Mouse (Mus musculus) stomach, embryonic 15.5 days (tissue): ENCODE measurements around the gene Ylpm1. TPM values are rescaled to one million over a fixed set of nuclear protein-coding genes. Genes with fewer than 3 reads are reported as not detected.
A peak's percentile ranks its signal among the peaks of the same experiment; 100 is the strongest.

Experiments used
- ATAC-seq: fragments of 200-750 bp; cut with Nextera tagmentation; 2 replicates; pipeline ENCODE4 v1.8.0; 2017; ENCODE audit warnings: low read depth, moderate number of reproducible peaks, moderate TSS enrichment; ENCODE audit not compliant: insufficient read depth, low FRiP score
- H3K27ac ChIP-seq: fragments of 300-500 bp; sonication (generic); 2 replicates; pipeline ENCODE4 v1.5.1; 2015; ENCODE audit warnings: mild to moderate bottlenecking, inconsistent platforms
- H3K27me3 ChIP-seq: fragments of 300-500 bp; sonication (generic); replicated peaks from 2 replicates; pipeline ENCODE4 v1.6.1; 2015; ENCODE audit warnings: inconsistent platforms
- H3K36me3 ChIP-seq: fragments of 300-500 bp; sonication (generic); 2 replicates; pipeline ENCODE4 v1.6.1; 2015; ENCODE audit warnings: inconsistent platforms
- H3K4me1 ChIP-seq: fragments of 300-500 bp; sonication (generic); 2 replicates; pipeline ENCODE4 v1.6.1; 2015; ENCODE audit warnings: inconsistent platforms
- H3K4me2 ChIP-seq: fragments of 300-500 bp; sonication (generic); 2 replicates; pipeline ENCODE4 v1.6.1; 2015; ENCODE audit warnings: mild to moderate bottlenecking, inconsistent platforms
- H3K4me3 ChIP-seq: fragments of 300-500 bp; sonication (generic); replicated peaks from 2 replicates; pipeline ENCODE4 v1.5.1; 2015; ENCODE audit warnings: inconsistent platforms
- H3K9ac ChIP-seq: fragments of 300-500 bp; sonication (generic); 2 replicates; pipeline ENCODE4 v1.6.1; 2015; ENCODE audit warnings: inconsistent platforms
- H3K9me3 ChIP-seq: fragments of 300-500 bp; sonication (generic); 2 replicates; pipeline ENCODE4 v1.6.1; 2016; ENCODE audit warnings: inconsistent platforms
- WGBS: fragments of 180-500 bp; shearing (Covaris S2); methylation state at CpG from one replicate; pipeline ENCODE4 v1.1.7; 2015; 5-methylcytosine and 5-hydroxymethylcytosine counted together
- polyA plus RNA-seq: library from polyadenylated mRNA; unstranded; fragments of >200 nt; fragmentation: Nextera tagmentation; extraction: Ambion mirVana; gene quantifications from 2 replicates; pipeline ENCODE4 v1.2.1, GENCODE M21; 2015

The Ylpm1 gene
- polyA plus RNA-seq, 1 experiment from 2014 or later = 26.1 TPM

DNA sequence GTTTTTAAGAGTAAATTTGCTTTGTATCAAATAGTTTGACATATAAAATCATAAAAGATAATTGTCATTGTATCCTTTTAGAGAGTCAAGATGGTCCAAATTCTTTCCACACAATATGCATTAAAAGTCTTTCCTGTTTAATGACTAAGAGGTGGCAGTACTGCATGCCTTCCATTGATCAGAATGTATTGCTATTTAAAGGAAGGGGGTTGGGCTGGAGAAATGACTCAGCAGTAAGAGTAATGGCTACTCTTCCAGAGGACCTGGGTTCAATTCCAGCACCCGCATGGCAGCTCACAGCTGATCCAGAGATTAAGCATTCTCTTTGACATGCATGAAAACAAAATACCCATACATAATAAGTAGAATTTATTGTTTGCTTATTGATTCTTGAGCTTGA lies 25.9 kb downstream of the Ylpm1 start:
- H3K4me1 ChIP-seq = no peaks in the 10 kb centered on the region
- no peak for ATAC-seq
- no peak overlapping the region for H3K9ac ChIP-seq
- H3K4me3 ChIP-seq = no peak overlapping the region
- H3K4me2 ChIP-seq = no peak overlapping the region
- no peak overlapping the region for H3K27ac ChIP-seq
- 91% methylated on average over 1 of the region's 1 CpGs for WGBS
- H3K9me3 ChIP-seq = no peaks in the 10 kb centered on the region
- H3K36me3 ChIP-seq = no peaks in the 10 kb centered on the region
- H3K27me3 ChIP-seq = no peaks in the 10 kb centered on the region

DNA sequence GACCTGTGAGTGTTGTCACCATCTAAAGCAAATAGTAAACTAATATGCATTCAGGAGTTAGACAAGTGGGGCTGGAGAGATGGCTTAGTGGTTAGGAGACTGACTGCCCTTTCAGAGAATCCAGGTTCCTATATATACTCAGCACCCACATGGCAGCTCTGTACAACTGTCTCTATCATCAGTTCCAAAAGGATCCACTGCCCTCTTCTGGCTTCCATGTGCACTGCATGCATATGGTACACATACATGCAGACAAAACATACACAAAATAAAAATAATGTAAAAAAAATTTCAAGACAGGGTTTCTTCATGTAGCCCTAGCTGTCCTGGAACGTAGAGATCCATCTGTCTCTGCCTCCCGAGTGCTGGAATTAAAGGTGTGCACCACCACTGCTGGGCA lies 36.6 kb downstream of the Ylpm1 start:
- no peak for ATAC-seq
- Histone ChIP-seq H3K27me3 (no peaks in the 10 kb centered on the region), H3K9me3 (no peaks in the 10 kb centered on the region), H3K4me2 (no peak overlapping the region), H3K27ac (no peak overlapping the region), H3K36me3 (peaks cover 26% of the 10 kb centered on the region), H3K9ac (no peak overlapping the region), H3K4me3 (no peak overlapping the region), H3K4me1 (no peaks in the 10 kb centered on the region)
- WGBS = 92% methylated on average over 2 of the region's 2 CpGs

DNA sequence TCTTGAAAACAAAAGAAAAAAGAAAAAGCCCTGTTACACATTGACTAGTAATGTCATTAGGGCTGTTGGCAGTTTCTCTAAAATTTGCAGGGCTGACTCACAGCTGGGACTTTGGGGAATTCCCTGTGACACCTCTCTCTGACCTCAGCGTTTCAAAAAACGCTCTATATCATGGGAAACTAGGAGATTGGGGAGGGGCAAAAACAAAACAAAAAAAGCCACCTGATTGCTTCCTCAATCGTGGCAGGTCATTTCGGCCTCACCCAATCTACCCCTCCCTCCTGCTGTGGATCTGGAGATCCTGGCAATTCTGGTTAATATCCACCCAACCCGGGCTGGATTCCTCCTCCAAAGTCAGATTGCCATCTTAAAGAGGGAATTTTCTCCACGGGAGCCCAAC lies 55.1 kb downstream of the Ylpm1 start:
- no peak for ATAC-seq
- no peak overlapping the region for H3K9ac ChIP-seq
- H3K36me3 ChIP-seq = peaks cover 27% of the 10 kb centered on the region
- H3K27me3 ChIP-seq = no peaks in the 10 kb centered on the region
- no peak overlapping the region for H3K27ac ChIP-seq
- 58% methylated on average over 6 of the region's 6 CpGs for WGBS
- no peak overlapping the region for H3K4me2 ChIP-seq
- no peak overlapping the region for H3K4me3 ChIP-seq
- H3K9me3 ChIP-seq = no peaks in the 10 kb centered on the region
- H3K4me1 ChIP-seq = no peaks in the 10 kb centered on the region

DNA sequence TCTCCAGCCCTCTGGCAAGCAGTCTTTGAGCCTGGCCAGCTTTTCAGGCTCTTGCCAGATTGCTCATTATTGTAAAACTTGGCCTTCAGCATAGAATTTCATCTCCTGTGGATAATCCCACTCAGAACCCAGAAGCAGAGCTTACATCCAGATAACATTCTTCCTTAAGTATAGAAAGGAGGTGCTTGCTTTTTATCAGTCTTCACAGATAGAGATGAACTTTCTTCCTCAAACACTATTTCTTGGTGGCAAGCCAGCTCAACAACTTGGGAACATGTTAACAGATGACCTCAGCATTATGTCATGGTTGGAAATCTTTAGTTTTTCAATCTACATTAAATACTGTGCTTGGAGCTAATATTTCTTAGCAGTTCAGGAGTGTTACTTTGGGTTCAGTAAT lies 74.9 kb downstream of the Ylpm1 start:
- H3K4me3 ChIP-seq = no peak overlapping the region
- no peak overlapping the region for H3K27ac ChIP-seq
- ATAC-seq = no peak
- H3K4me1 ChIP-seq = no peaks in the 10 kb centered on the region
- H3K9ac ChIP-seq = no peak overlapping the region
- no peaks in the 10 kb centered on the region for H3K9me3 ChIP-seq
- no peak overlapping the region for H3K4me2 ChIP-seq
- peaks cover 21% of the 10 kb centered on the region; the same call in 1 of the 2 replicates for H3K36me3 ChIP-seq
- no peaks in the 10 kb centered on the region for H3K27me3 ChIP-seq

DNA sequence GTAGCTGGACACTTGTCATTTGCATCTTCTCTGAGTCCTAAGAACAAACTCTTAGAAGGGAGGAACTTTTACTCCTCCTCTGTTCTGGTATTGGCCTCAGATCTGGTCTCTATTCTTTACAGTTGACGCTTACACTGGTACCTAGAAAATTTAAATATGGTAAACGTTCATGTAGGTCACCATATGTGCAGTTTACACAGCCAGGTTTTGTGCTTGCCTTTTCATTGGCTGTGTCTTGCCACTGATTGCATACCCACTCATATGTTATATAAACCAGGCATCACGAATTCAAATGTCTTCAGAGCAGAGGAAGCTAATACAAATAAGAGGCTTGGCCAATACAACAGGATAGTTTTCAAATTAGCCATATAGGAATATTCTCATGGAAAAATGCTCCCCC lies 81.0 kb downstream of the Ylpm1 start:
- WGBS = 84% methylated on average over 3 of the region's 3 CpGs
- no peak overlapping the region for H3K4me2 ChIP-seq
- no peak overlapping the region for H3K4me3 ChIP-seq
- no peak for ATAC-seq
- no peaks in the 10 kb centered on the region for H3K4me1 ChIP-seq
- H3K9me3 ChIP-seq = no peaks in the 10 kb centered on the region
- H3K27me3 ChIP-seq = no peaks in the 10 kb centered on the region
- H3K27ac ChIP-seq = no peak overlapping the region
- 0 out of 2 replicates have a peak, but pooled peaks cover 9% of the 10 kb centered on the region for H3K36me3 ChIP-seq
- H3K9ac ChIP-seq = no peak overlapping the region

DNA sequence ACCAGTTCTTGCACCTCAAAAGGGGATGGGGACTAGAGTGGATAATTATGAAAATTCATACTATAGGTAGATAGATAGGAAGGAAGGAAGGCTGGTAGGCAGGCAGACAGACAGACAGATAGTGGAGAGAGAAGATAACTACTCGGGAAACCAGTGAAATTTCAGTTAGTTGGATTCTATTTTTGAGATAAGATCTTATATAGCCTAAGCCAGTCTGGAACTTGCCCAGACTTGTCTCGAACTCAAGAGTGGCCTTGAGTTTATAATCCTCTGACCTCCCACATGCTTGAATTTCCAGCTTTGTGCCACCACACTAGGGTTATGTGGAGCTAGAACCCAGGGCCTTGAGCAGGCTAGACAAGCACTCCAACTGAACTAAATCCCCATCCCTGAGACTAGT lies 88.1 kb downstream of the Ylpm1 start:
- Histone ChIP-seq H3K9me3 (no peaks in the 10 kb centered on the region), H3K4me2 (no peak overlapping the region), H3K27ac (no peak overlapping the region), H3K27me3 (no peaks in the 10 kb centered on the region), H3K9ac (no peak overlapping the region), H3K4me3 (no peak overlapping the region), H3K36me3 (peaks cover 12% of the 10 kb centered on the region; the same call in 1 of the 2 replicates), H3K4me1 (no peaks in the 10 kb centered on the region)
- ATAC-seq = no peak
- 78% methylated on average over 2 of the region's 2 CpGs for WGBS

DNA sequence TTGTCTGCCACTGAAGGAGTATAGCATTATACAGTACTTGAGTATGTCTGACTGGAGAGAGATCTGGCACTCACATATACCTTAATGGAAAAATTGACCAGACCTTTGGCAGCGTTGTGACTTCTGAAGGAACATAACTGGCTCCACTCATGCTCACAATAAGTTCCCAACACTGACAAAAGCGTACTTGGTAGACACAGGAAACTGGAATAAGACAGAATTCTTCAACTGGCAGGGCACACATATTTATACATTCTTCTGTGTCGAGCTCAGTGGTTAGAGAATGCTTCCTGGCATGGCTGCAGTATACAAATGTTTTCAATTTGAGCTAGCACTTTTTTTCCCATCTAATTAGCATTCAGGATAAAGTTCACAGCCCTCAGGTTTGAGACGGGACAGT lies 88.8 kb downstream of the Ylpm1 start:
- Histone ChIP-seq H3K27ac (no peak overlapping the region), H3K9ac (no peak overlapping the region), H3K4me3 (no peak overlapping the region), H3K27me3 (no peaks in the 10 kb centered on the region), H3K4me2 (no peak overlapping the region), H3K9me3 (no peaks in the 10 kb centered on the region), H3K4me1 (no peaks in the 10 kb centered on the region), H3K36me3 (peaks cover 12% of the 10 kb centered on the region; the same call in 1 of the 2 replicates)
- no peak for ATAC-seq
- 88% methylated on average over 4 of the region's 4 CpGs for WGBS

DNA sequence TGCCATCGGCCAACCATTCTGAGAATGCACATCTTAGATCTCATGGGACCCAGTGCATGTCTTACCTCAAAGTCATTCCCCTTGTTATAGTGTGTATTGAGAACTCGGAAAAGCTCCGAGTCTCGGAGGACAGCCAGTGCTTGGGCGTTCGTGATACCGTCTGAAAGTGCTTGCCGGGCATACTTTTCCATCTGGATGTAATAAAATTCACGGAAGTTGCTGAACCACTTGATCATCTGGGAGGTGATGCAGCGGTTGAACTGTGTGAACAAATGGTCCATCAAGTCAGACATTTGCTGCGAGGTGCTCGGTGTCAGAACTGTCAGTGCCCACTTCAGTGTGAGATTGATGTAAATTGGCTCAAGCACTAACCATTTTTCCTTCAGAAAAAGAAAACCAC lies 91.7 kb downstream of the Ylpm1 start:
- H3K27me3 ChIP-seq = no peaks in the 10 kb centered on the region
- H3K36me3 ChIP-seq = peaks cover 12% of the 10 kb centered on the region; the same call in 1 of the 2 replicates
- H3K27ac ChIP-seq = no peak overlapping the region
- no peak for ATAC-seq
- H3K9me3 ChIP-seq = no peaks in the 10 kb centered on the region
- H3K4me1 ChIP-seq = no peaks in the 10 kb centered on the region
- H3K4me2 ChIP-seq = no peak overlapping the region
- WGBS = 92% methylated on average over 12 of the region's 12 CpGs
- H3K4me3 ChIP-seq = no peak overlapping the region
- no peak overlapping the region for H3K9ac ChIP-seq

DNA sequence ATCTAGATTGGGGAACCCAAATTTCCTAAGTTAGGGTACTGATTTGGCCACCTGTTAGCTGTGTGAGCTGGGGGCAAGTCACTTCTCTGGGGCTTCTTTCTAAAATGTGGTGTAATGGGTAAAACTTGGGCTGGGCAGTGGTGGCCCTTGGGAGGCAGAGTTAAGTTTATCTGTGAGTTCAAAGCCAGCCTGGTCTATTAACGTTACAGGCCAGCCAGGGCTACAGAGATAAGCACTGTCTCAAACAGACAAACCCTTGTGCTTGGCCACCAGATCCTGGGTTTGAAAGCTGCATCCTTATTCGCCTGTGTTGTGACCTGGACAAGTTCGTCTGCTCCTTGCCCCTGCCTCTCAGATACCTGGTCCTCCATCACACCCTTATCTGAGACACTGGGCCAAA lies 95.1 kb downstream of the Ylpm1 start:
- no peak for ATAC-seq
- WGBS = 78% methylated on average over 3 of the region's 3 CpGs

DNA sequence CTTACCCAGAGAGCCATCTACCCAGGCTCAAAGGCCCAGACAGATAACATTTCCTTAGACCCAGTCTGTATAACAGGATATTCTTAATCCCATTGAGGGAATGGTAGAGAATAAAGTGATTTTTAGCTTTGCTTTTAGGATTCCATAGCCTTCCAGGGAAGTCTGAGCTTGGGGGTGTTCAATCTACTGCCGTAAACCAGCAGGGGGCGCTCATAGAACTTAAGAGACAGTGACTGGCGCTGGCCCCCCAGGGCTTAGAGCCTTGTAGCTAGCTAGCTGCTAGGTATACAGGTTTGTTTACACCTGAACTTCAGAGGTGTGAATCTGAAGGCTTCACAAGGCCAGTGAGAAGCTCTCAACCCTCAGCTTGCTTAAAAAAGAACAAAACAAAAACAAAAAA lies 96.1 kb downstream of the Ylpm1 start:
- no peak for ATAC-seq
- no peak overlapping the region for H3K4me2 ChIP-seq
- no peaks in the 10 kb centered on the region for H3K27me3 ChIP-seq
- H3K4me3 ChIP-seq = no peak overlapping the region
- no peak overlapping the region for H3K9ac ChIP-seq
- H3K9me3 ChIP-seq = no peaks in the 10 kb centered on the region
- H3K27ac ChIP-seq = no peak overlapping the region
- 2% methylated on average over 3 of the region's 3 CpGs for WGBS
- H3K4me1 ChIP-seq = 0 out of 2 replicates have a peak, but pooled peaks cover 3% of the 10 kb centered on the region
- H3K36me3 ChIP-seq = peaks cover 12% of the 10 kb centered on the region; the same call in 1 of the 2 replicates

More for the DNA sequence above, 95.1 kb downstream of the Ylpm1 start:
- H3K4me2 ChIP-seq = no peak overlapping the region
- H3K9ac ChIP-seq = no peak overlapping the region
- 0 out of 2 replicates have a peak, but pooled peaks cover 3% of the 10 kb centered on the region for H3K4me1 ChIP-seq
- no peaks in the 10 kb centered on the region for H3K9me3 ChIP-seq
- no peaks in the 10 kb centered on the region for H3K27me3 ChIP-seq
- no peak overlapping the region for H3K27ac ChIP-seq
- peaks cover 12% of the 10 kb centered on the region; the same call in 1 of the 2 replicates for H3K36me3 ChIP-seq
- H3K4me3 ChIP-seq = no peak overlapping the region

DNA sequence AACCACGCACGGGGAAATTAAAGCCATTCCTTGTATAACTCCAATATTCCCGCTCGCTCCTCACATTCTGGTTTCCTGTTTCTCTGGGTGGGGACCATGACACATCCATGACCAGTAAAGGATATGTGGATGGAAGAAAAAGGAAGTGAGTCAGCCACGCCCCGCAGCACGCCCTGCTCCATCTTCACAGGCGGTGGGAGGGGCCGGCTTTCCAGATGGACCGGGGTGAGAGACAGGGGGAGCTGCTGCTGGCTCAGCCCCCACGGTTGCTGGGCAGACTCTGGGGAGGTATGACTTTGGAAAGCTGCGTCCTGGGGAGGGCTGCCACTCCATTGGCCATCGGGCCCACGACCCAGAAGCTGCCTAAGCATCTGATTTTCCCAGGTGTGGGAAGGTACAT lies 97.9 kb downstream of the Ylpm1 start:
- Histone ChIP-seq H3K36me3 (no peaks in the 10 kb centered on the region), H3K9me3 (no peaks in the 10 kb centered on the region), H3K27ac (peak overlapping the region; percentile 46; the same call in 1 of the 2 replicates), H3K9ac (no peak overlapping the region), H3K4me1 (0 out of 2 replicates have a peak, but pooled peaks cover 3% of the 10 kb centered on the region), H3K27me3 (no peaks in the 10 kb centered on the region), H3K4me3 (no peak overlapping the region), H3K4me2 (peak overlapping the region; percentile 15; the same call in 1 of the 2 replicates)
- peak; percentile 57; the same call in 1 of the 2 replicates for ATAC-seq
- WGBS = 26% methylated on average over 14 of the region's 14 CpGs

DNA sequence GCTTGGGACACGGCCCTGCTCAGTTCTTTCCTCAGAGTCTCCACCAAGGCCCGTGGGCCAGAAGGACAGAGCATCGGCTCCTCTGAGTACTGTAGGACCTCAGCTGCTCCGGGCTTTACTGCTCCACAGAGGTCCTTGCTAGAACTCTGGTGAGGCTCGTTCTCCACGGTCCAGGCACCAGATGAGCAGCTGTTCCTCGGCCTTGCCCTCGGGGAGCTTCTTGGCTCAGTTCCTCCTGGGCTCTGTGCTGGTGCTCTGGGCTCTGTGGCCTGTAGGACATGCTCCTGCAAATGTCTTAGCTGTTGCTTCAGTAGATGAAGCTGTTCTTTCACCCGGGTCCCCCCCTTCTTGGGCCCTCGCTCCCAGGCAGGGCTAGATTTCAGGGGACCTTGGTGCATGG lies 98.6 kb downstream of the Ylpm1 start:
- WGBS = 77% methylated on average over 10 of the region's 10 CpGs
- Histone ChIP-seq H3K4me3 (no peak overlapping the region), H3K36me3 (no peaks in the 10 kb centered on the region), H3K9me3 (no peaks in the 10 kb centered on the region), H3K4me1 (0 out of 2 replicates have a peak, but pooled peaks cover 3% of the 10 kb centered on the region), H3K27me3 (no peaks in the 10 kb centered on the region), H3K4me2 (no peak overlapping the region), H3K9ac (no peak overlapping the region), H3K27ac (peak overlapping the region; percentile 46; the same call in 1 of the 2 replicates)
- no peak for ATAC-seq

DNA sequence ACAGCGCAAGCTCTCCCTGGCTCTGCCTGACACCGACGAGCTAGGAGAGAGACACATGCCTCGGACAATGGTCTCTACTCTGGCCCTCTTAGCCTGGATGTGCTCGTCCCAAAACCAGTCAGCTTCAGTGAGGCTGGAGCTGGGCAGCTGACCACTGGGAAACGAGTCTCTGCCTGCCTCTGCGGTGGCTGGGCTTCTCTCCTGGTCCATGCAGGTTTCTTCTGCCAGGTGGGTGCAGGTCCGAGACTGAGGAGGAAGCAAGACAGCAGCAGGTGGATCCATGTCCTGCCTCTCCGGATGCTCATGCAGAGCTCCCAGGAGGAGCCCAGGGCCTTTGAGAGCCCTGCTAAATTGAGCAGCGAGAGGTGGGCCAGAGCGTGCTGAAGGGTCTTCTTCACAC lies 99.0 kb downstream of the Ylpm1 start:
- Histone ChIP-seq H3K27me3 (no peaks in the 10 kb centered on the region), H3K4me2 (no peak overlapping the region), H3K4me1 (0 out of 2 replicates have a peak, but pooled peaks cover 3% of the 10 kb centered on the region), H3K9ac (no peak overlapping the region), H3K36me3 (no peaks in the 10 kb centered on the region), H3K27ac (no peak overlapping the region), H3K9me3 (no peaks in the 10 kb centered on the region), H3K4me3 (no peak overlapping the region)
- ATAC-seq = no peak
- 82% methylated on average over 11 of the region's 11 CpGs for WGBS
